Mouse (Mus musculus) lung, embryonic 16.5 days (tissue): Measurements from ENCODE around the gene Chmp3. TPM values are rescaled to one million over a fixed set of nuclear protein-coding genes. Genes with fewer than 3 reads are reported as not detected.

ENCODE experiments used
- ATAC-seq: fragments of 200-750 bp; cut with Nextera tagmentation; 2 replicates; pipeline ENCODE4 v1.8.0; 2017; ENCODE audit warnings: low read depth, mild to moderate bottlenecking, moderate library complexity
- H3K27ac ChIP-seq: fragments of 300-500 bp; sonication (generic); 2 replicates; pipeline ENCODE4 v1.5.1; 2014; ENCODE audit warnings: mild to moderate bottlenecking, control low read depth, low read length
- H3K27me3 ChIP-seq: fragments of 300-500 bp; sonication (generic); 2 replicates; pipeline ENCODE4 v1.6.1; 2014; ENCODE audit warnings: low read depth, low read length, mixed read lengths; ENCODE audit not compliant: control insufficient read depth, insufficient read depth
- H3K36me3 ChIP-seq: fragments of 300-500 bp; sonication (generic); 2 replicates; pipeline ENCODE4 v1.6.1; 2014; ENCODE audit warnings: low read length; ENCODE audit not compliant: control insufficient read depth, insufficient read depth
- H3K4me1 ChIP-seq: fragments of 300-500 bp; sonication (generic); replicated peaks from 2 replicates; pipeline ENCODE4 v1.6.1; 2014; ENCODE audit warnings: low read length, mixed read lengths; ENCODE audit not compliant: control insufficient read depth, insufficient read depth
- H3K4me2 ChIP-seq: fragments of 300-500 bp; sonication (generic); 2 replicates; pipeline ENCODE4 v1.6.1; 2014; ENCODE audit warnings: low read depth, low read length, control low read depth
- H3K4me3 ChIP-seq: fragments of 300-500 bp; sonication (generic); 2 replicates; pipeline ENCODE4 v1.5.1; 2014; ENCODE audit warnings: mild to moderate bottlenecking, low read length, control low read depth
- H3K9ac ChIP-seq: fragments of 300-500 bp; sonication (generic); 2 replicates; pipeline ENCODE4 v1.6.1; 2014; ENCODE audit warnings: low read length, control low read depth
- H3K9me3 ChIP-seq: fragments of 300-500 bp; sonication (generic); 2 replicates; pipeline ENCODE4 v1.6.1; 2016; ENCODE audit warnings: low read length; ENCODE audit not compliant: control insufficient read depth
- WGBS: fragments of 180-500 bp; shearing (Covaris S2); extraction: QIAGEN DNeasy Blood & Tissue Kit; methylation state at CpG from one replicate; pipeline ENCODE4 v1.1.7; 2014; 5-methylcytosine and 5-hydroxymethylcytosine counted together
- polyA plus RNA-seq: library from polyadenylated mRNA; unstranded; fragments of >200 nt; fragmentation: Nextera tagmentation; extraction: Ambion mirVana; gene quantifications from 2 replicates; pipeline ENCODE4 v1.2.1, GENCODE M21; 2015

The Chmp3 gene
- polyA plus RNA-seq, 1 experiment from 2014 or later, result 73.9 TPM

GRCm38 (mm10) chr6:71624723-71625122, 81.1 kb downstream of the Chmp3 start:
- peaks cover 46% of the 10 kb centered on the region for H3K36me3 ChIP-seq
- 0 out of 2 replicates have a peak, but pooled peaks cover 7% of the 10 kb centered on the region for H3K4me1 ChIP-seq
- H3K27ac ChIP-seq, result no peak overlapping the region
- no peak overlapping the region for H3K9ac ChIP-seq
- no peak for ATAC-seq
- no peaks in the 10 kb centered on the region for H3K9me3 ChIP-seq
- H3K4me3 ChIP-seq, result no peak overlapping the region
- H3K27me3 ChIP-seq, result no peaks in the 10 kb centered on the region
- no peak overlapping the region for H3K4me2 ChIP-seq

GRCm38 (mm10) chr6:71625984-71626383, 82.4 kb downstream of the Chmp3 start:
- H3K4me2 ChIP-seq, result no peak overlapping the region
- ATAC-seq, result no peak
- WGBS, result 84% methylated on average over 2 of the region's 2 CpGs
- peaks cover 14% of the 10 kb centered on the region for H3K4me1 ChIP-seq
- no peak overlapping the region for H3K27ac ChIP-seq
- H3K9me3 ChIP-seq, result no peaks in the 10 kb centered on the region
- no peak overlapping the region for H3K9ac ChIP-seq
- no peak overlapping the region for H3K4me3 ChIP-seq
- peaks cover 40% of the 10 kb centered on the region for H3K36me3 ChIP-seq
- no peaks in the 10 kb centered on the region for H3K27me3 ChIP-seq

GRCm38 (mm10) chr6:71627325-71627724, 83.7 kb downstream of the Chmp3 start:
- H3K9ac ChIP-seq, result no peak overlapping the region
- peaks cover 16% of the 10 kb centered on the region for H3K4me1 ChIP-seq
- no peaks in the 10 kb centered on the region for H3K27me3 ChIP-seq
- no peaks in the 10 kb centered on the region for H3K9me3 ChIP-seq
- no peak for ATAC-seq
- no peak overlapping the region for H3K27ac ChIP-seq
- H3K4me2 ChIP-seq, result no peak overlapping the region
- H3K36me3 ChIP-seq, result peaks cover 35% of the 10 kb centered on the region
- H3K4me3 ChIP-seq, result no peak overlapping the region

- Histone ChIP-seq H3K27ac (no peak overlapping the region), H3K36me3 (peaks cover 16% of the 10 kb centered on the region), H3K27me3 (no peaks in the 10 kb centered on the region), H3K9me3 (no peaks in the 10 kb centered on the region), H3K4me1 (peaks cover 15% of the 10 kb centered on the region), H3K9ac (no peak overlapping the region; the same call in 1 of the 2 replicates), H3K4me2 (peak overlapping the region; percentile 85), H3K4me3 (peak overlapping the region; percentile 87)
- 6% methylated on average over 2 of the region's 2 CpGs for WGBS
- ATAC-seq, result no peak
Observed at GRCm38 (mm10) chr6:71631196-71631595, 87.6 kb downstream of the Chmp3 start.

- H3K9ac ChIP-seq, result peak overlapping the region; percentile 91
- H3K9me3 ChIP-seq, result no peaks in the 10 kb centered on the region
- peaks cover 4% of the 10 kb centered on the region; the same call in 1 of the 2 replicates for H3K27me3 ChIP-seq
- peak overlapping the region; percentile 87 for H3K4me3 ChIP-seq
- H3K4me1 ChIP-seq, result peaks cover 15% of the 10 kb centered on the region
- 1% methylated on average over 38 of the region's 42 CpGs for WGBS
- H3K4me2 ChIP-seq, result peak overlapping the region; percentile 85
- ATAC-seq, result no peak
- peak overlapping the region; percentile 98 for H3K27ac ChIP-seq
- peaks cover 11% of the 10 kb centered on the region for H3K36me3 ChIP-seq
Observed at GRCm38 (mm10) chr6:71631706-71632461, 88.3 kb downstream of the Chmp3 start.

Other genes starting within 250 kb of the Chmp3 start
- gene Smyd1, start 221.6 kb upstream of the Chmp3 start, polyA plus RNA-seq, result 3.3 and 4.2 TPM in 2 replicates
- 0.57 and 2.3 TPM in 2 replicates for gene Cd8b1, start 221.0 kb upstream of the Chmp3 start, polyA plus RNA-seq
- gene Cd8a, start 170.4 kb upstream of the Chmp3 start, polyA plus RNA-seq, result 0.20 and 1.3 TPM in 2 replicates
- gene Rmnd5a, start 103.2 kb upstream of the Chmp3 start, polyA plus RNA-seq, result 9.7 and 11.3 TPM in 2 replicates
- 7.4 and 10.8 TPM in 2 replicates for gene Rnf103, start 49.9 kb upstream of the Chmp3 start, polyA plus RNA-seq
- 54.2 and 64.0 TPM in 2 replicates for gene Kdm3a, start 89.2 kb downstream of the Chmp3 start, polyA plus RNA-seq
- gene Reep1, start 163.8 kb downstream of the Chmp3 start, polyA plus RNA-seq, result 16.8 and 17.3 TPM in 2 replicates